Mouse (Mus musculus): Measurements from ENCODE around the gene Calcrl.

The Calcrl gene

DNA sequence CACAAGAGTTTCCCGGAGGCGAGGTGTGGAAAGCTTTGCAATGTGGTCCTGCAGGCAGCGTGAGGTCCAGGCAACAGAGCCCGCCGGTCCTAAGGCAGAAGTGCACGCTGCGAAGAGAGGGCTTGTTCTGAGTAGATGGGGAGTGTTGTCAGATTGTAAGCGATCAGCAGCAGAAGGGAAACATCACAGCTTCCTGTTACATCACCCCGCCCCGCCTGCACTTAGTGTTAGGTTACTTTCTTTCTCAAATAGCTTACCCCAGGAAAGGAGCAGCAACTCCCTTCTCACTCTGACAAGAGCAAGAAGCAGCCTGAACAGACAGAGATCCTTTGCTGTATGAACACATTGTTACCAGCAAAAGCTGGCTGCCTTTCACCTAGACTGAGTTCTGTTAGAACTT, at the start of gene Calcrl:
TSS of gene Calcrl (minus strand) at position 274 of the 400 bp plus-strand sequence.
- DNase-seq (ENCODE audit: low spot score), result peak; percentile 65

DNA sequence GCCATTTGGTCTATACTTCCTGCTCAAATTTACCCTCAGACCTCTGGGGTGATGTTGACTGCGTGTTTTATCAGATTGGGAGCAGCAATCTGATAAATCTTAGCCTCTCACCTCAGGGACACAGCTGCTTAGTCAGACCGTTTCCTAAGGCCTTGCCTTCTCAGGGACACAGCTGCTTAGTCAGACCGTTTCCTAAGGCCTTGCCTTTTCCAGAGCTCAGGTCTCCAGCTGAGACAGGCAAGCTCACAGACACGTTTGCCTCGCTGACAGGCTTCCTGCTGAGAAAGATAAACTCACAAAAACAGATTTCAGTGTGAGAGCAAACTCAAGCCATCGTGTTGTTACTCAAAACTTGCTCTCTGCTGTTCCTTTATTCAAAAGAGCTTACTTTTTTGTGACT, 49.4 kb upstream of the Calcrl start:
- no peak for DNase-seq (ENCODE audit: low spot score)

DNA sequence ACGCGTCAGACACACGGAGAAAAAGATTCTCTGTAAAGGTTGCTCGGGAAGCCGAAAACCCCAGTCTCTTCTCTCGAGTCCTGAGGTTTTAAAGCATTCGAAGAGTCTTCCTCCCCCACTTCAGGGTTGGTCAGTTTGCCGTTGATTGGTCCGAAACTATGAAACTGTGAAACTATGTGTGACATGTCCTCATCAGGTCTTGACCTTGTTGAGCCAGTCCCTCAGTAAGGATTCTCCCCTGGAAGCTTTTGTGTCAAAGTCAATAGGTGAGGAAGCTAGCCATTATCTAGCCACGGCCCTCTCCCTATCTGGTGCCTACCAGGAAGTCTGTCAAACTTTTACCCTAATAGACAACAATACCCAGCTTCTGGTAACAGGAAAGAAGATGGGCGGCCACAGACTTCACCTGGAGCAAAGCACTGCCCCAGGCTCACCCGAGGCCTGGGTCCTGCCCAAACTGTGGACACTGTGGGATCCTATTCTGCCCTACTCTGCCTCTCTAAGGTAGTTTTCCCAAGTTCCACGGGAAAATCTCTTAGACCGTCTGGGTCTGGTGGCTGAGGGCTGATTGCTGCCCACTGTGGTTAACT, 48.8 kb upstream of the Calcrl start:
- DNase-seq (ENCODE audit: low spot score), result no peak

DNA sequence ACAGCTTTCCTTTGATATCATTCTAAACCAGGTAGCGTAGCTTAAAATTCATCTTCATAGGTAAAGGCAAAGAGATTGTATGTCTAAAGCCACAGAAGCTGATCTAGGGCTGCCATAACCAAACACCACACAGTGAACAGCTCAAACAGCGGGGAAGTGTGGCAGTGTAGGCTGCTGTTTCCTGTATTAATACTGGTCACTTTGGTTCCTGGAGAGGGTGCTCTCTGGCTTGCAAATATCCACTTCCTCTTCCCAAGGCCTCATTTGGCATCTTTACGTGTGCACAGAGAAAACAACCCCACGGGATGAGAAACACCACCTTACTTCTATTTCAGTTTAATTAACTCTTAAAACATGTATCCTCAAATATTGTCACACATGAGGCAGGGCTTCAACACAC, 42.2 kb upstream of the Calcrl start:
- DNase-seq (ENCODE audit: low spot score), result no peak

DNA sequence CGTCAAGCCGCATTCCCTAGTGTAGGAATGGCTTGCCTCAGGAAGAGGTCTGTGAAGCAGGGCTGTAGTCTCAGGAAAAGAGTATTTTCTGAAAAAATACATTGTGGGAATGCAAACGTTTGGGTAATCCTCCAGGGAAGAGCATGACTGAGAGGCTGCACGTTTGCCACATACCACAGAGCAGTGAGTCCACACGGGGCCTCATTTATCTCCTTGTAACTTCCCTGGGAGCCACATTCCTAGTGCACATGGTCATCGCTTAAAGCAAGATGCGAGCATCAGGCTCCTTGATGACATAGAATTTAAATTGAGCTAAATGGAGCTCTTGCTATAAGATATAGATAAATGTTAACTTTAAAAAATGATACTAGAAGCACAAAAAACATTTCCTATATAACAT, 39.7 kb upstream of the Calcrl start:
- DNase-seq (ENCODE audit: low spot score), result no peak

DNA sequence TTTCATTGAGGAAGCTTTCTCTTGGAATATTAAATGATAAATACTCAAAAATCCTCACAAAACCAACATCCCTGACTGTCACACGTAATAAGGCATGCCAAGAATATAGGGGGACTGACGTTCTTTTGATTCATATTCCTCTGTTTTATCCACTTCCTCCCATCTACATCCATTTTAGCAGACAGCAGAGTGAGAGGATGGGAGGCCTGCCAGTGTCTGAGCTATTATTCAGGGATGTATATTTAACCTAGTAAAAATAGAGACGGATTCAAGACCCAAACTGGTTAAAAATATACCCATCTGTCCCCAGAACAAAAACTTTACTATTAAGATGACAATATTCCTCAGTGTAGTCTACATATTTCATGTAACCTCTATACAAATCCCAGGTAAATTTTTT, 37.2 kb upstream of the Calcrl start:
- DNase-seq (ENCODE audit: low spot score), result no peak

DNA sequence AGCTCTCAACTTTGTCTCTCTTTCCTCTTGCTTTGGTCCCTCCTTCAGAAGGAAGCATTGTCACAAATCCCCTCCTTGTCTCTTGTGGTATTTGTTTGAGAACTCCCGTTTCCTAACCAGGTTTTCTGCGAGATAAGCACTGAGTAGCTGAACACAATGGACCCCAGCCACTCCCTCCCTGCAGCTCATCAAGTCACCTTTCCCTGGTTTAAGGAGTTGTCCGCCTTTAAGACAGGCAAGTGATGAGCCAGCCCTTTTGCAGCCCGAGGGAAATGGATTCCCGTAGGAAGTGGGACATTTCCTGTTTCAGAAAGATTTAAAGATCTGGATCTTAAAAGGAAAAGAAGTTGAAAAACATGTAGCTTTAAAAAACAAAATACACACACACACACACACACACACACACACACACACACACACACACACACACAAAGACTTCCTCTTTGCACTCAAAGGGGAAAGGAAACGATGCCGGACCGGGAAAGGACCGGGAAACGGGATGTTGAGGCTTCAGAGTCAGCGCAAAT, 34.5 kb upstream of the Calcrl start:
- no peak for DNase-seq (ENCODE audit: low spot score)

DNA sequence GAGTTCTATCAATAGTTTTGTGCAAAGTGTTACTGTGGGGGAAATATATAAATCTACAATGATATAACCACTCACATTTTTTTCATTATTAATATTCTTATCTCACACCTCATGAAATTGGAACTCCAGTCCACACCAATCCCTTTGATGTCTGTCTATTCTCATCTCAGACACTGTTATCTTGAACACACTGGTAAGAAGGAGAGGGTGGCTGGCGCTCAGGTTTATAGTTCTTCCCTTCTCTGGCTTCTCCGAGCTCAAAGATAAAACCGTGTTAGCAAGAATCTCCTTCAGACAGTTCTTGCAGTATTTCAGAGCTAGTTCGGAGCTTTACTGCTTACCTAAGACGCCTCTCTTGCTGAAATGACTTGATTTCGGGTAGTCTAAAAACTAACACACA, 32.0 kb upstream of the Calcrl start:
- no peak for DNase-seq (ENCODE audit: low spot score)

DNA sequence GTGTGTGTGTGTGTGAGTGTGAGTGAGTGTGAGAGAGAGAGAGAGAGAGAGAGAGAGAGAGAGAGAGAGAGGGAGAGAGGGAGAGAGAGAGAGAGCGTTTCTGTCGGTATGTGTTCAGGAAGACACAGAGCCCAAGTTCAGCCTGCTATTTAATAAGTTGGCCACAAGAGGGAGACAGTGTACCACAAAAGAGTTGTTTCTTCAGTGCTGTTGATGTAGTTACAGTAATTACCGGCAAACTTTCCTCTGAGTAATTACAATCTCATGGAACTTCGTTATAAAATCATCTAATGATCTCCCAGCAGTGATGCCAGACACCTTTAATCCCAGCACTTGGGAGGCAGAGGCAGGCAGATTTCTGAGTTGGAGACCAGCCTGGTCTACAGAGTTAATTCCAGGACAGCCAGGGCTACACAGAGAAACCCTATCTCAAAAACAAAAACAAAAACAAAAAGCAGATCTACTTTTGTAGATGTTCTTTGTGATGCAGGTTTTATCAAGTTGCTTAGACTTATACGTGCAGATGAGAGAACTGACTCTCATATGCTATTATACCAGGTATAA, 30.1 kb upstream of the Calcrl start:
- peak; percentile 56 for DNase-seq (ENCODE audit: low spot score)

DNA sequence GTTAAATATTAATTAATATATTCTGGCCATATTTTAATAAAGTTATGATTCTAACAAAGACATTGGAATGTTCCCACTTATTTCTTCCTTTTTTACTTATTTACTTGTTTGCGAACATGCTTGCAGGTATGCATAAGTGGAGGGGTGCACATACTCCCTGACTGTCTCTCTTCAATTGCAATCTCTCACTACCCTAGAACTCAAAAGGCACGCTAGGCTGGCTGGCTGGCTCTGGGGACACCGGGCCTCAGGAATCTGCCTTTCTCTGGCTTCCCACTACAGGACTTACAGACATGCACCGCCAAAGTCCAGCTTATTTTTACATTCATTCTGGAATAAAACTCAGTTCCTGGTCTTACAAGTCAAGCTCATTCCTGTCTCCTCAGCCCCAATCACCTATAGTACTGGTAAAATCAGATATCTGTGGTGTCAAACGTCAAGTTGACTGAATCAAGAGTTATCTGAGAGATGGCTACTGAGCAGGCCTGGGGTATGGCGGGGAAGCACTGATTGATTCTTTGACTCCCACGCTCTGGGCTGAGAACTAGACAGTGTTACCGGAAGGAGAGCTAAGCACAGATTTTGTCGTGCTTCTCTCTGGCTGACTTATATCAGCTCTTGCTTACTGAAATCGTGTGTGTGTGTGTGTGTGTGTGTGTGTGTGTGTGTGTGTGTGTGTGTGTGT, 29.5 kb upstream of the Calcrl start:
- DNase-seq (ENCODE audit: low spot score), result no peak

DNA sequence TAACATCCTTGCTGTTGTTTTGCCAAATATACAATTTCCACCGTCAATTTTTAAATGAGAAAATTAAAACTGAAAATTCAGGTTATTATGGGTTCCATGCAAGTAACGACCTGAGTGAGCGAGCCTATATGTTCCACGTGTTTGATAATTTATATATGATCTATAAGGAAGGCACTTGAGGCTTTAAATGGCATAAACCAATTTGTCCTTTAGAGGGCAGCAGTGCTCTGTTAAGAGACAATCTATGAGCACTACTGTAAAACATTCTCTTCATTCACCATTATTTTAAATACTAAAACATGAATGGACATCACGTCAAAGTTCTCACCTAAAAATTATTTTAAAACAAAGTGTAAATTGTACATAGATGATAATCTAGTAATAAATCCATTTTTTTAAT, 28.8 kb upstream of the Calcrl start:
- peak; percentile 59 for DNase-seq (ENCODE audit: low spot score)

DNA sequence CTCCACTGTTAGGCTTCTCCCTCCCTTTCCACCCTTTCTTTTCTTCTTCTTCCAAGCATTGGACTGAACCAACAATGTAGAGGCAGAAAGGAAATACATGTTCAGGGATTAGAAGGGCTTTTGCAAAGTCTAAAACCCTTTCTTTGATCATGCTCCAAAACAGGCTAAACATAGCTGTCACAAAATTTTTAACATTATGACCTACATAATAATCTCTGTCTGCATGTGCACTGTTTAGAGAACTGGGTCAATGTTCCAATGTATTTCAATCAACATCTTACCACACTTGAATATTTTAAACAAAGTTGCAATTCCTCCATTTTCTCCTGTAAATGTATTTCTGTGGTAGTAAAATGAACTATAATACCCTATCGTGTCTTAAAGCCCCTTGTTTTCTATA, 20.3 kb upstream of the Calcrl start:
- no peak for DNase-seq (ENCODE audit: low spot score)

DNA sequence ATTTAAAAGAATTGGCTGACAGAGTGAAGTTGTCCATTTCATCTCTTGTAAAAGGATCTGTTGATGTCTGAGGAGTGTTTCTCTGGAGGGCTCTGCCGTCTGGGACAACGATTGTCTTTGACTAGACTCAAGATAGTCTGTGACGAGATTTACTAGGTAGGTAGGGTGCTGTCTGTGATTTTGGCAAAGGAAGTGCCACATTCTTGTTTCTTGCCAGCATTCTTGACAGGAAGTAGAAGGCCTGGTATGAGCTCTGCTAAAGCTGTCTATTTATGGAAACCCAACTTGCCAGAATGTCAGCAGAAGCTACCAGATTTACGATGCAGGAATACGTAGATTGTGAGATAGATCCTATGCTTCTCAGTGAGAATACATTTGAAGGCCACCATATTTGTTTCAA, 16.7 kb upstream of the Calcrl start:
- DNase-seq (ENCODE audit: low spot score), result no peak

DNA sequence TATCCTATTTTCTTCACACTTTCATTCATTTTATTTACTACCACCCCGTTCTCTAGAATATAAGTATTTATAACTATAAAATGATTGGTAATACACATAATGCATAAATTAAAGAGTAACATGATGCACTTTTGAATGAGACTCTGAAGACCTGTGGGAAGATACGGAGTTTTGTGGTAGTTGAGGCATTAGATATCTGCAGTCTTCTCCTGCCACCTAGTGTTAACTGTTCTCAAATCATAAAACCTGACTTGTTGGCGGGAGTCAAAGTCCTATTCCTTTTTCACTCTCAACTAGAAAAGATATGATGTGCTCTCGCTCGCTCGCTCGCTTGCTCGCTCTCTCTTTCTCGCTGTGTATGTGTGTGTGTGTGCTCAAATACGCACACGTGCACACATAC, 4.5 kb upstream of the Calcrl start:
- DNase-seq (ENCODE audit: low spot score), result peak; percentile 54

DNA sequence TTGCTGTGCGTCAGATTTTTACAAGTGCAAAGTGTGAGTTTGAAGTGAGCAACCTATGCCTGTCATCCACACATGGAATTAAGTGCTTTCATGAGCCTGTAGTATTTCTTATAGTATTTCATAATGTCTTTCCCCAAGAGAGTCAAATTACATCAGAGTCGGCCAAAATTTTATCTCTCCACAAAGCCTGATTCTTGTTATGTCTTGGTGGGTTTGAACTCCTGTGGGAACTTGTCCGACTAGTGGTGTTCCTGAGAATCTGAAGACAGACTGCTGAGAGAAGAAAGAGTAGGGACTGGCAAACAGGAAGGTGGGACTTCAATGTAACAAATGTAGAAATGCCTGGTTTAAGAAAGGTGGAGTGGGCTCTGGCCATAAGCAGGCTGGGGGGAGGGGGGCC, 3.6 kb upstream of the Calcrl start:
- no peak for DNase-seq (ENCODE audit: low spot score)

DNA sequence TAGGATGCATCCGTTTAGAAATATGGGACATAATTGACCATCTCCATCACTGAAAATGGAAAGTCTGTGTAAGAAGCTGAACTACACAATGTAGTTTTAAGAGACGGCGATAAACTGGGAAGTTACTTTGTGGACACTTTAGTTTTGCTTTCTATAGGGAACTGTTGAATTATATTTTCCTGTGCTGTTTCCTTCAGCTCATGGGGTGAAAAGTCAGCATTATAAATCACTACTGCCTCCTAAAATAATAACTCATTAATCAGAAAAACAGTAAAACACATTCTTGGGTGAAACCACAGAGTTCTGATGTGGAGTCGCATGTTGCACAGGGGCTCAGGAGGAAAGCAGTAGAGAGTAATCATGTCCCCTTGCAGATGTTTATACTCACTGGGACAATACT, 1.3 kb upstream of the Calcrl start:
- DNase-seq (ENCODE audit: low spot score), result no peak

DNA sequence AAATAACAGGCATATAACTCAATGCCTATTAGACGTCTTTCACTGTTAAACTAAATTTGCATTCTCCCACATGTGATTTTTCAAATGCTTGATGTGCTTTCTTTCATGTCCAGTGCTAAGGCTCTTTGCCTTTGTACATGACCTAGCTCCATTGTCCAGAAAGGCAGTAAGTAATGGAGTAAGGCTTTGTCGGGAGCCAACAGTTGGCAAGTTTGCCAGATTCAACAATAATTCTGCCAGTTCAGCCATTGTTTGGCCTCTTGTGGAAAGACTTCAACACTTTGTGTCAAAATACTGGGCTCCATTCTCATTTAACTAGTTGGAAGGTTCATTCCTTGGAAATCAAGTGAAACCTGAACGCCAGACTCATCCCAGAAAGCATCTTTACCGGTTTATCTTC, 8.7 kb downstream of the Calcrl start:
- no peak for DNase-seq (ENCODE audit: low spot score)

DNA sequence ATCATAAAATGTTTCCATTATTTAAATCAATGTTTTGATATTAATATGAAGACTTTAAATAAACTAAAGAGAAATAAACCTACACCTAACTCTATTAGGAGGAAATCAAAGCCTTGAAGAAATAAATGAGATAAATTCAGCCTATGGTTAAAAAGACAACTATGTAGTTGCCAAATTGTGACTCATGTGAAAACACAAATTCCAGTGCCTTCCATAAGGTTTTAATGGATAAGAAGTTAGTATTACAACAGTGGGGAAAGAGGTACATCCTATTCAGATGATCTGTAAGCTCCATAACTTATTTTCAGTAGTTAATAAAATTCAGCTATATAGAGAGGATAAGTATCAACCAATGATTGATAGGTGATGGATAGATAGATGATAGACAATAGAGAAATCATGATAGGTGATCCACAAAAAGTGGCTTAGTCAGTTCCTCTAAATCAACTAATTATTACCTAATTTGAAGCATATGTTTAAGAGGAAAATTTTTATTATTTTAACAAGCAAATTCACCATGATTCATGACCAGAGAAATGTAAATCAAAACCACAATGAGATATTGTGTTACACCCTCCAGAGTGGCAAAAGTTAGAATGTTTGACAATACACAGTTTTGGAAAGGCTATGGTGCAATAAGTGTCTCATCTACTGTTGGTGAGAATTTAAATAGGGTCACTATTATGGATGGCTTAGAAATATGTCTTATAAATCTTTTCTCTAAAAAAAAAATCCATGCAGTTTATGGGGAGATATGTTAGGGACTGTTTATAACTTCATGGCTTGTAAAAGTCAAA, 15.2 kb downstream of the Calcrl start:
- DNase-seq (ENCODE audit: low spot score), result no peak

DNA sequence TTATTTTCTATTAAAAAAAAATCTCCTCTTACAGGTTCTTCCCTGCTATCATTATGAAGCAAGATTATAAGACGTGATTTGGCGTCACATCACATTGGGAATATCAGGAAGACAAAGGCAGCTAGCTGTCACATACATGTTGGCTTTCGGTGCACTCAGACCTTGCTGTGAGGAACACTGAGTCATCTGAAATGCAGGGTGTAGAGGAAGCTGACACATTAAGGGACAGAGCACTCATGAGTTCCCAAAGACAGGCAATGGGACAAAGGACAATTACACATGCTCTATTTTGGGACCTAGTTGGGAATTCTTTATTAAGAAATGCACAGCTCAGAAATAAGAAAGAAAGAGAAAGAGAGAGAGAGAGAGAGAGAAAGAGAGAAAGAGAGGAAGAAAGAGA, 20.4 kb downstream of the Calcrl start:
- no peak for DNase-seq (ENCODE audit: low spot score)

DNA sequence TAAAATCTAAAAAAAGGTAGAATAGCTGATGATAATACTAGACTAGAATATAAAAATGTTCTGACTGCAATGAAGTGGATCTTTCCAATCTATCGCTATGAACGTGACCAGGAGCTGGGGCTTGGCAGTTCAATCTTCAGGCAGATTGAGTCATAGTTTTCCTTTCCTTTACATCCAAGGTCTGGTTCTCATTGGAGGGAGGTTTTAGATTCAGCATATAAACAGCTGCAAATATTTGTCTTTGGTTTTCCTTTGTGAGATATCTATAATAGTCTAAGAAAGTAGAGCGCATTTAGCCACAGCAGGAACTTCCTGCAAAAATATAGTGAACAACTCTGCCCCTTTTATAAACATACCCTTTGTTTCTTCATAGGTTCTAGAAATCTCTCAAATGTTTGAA, 22.5 kb downstream of the Calcrl start:
- no peak for DNase-seq (ENCODE audit: low spot score)

DNA sequence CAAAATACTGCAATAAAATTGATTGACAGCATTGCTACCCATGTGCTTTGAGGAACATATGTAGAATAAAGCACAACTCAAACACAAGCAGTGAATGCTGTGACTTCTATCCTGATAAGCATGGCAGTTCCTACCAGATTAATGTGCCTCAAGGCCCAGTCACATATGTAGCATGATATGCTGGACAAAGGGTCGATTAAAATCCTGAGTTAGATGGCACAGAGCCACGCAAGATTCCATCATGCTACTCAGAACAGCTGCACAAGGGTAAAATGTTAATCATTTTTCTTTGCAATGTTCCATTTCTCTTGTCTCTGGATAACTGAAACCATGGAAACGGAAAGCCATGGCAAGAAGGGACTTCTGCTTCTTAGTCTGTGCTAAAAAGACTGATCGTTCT, 28.7 kb downstream of the Calcrl start:
- no peak for DNase-seq (ENCODE audit: low spot score)

DNA sequence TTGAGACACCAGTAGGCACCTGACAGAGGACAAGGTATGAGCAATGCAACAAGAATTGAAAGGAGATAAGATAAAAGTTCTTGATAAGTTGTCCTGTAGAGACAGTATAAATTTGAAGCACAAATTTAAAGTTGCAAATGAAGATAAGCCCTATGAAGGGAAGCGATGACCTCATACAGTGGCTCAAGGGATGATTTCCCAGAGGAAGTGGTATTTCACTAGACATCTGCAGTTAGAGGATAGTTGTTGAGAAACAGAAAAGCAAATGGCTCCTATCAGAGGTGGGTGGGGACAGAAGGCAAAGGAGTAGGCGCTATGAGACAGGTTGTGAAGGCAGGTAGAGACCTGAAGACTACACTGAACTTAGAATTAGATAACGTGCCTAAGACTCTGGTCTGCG, 32.0 kb downstream of the Calcrl start:
- DNase-seq (ENCODE audit: low spot score), result no peak

DNA sequence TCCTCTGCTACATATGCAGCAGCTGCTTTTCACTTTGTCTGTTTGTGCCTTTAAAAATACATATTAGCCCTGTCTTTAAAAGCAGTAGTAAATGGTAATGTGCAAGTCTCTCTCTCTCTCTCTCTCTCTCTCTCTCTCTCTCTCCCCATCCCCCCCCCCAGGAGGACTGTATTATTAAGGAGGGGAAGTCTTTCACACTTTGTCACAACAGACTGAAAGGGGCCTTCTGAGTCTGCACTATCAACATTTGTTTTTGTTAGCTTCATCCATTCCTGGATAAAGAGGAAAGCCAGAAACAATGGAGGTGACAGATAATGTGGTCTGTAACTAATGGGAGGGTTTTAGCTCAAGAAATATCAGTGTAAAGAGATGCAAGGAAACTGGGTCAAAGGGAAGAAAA, 36.1 kb downstream of the Calcrl start:
- no peak for DNase-seq (ENCODE audit: low spot score)

All from layer of hippocampus, adult 11-12 months (tissue).